Mouse (Mus musculus): Measurements from ENCODE around the gene Prom1. TPM values are rescaled to one million over a fixed set of nuclear protein-coding genes. Genes with fewer than 3 reads are reported as not detected.

The Prom1 gene
- 30.9 and 35.5 TPM in 2 replicates for polyA plus RNA-seq (2012; rRNA removed)

GRCm38 (mm10) chr5:44101231-44102110 is at the start of gene Prom1:
TSS of gene Prom1 (minus strand) at chr5:44102032.

DNA sequence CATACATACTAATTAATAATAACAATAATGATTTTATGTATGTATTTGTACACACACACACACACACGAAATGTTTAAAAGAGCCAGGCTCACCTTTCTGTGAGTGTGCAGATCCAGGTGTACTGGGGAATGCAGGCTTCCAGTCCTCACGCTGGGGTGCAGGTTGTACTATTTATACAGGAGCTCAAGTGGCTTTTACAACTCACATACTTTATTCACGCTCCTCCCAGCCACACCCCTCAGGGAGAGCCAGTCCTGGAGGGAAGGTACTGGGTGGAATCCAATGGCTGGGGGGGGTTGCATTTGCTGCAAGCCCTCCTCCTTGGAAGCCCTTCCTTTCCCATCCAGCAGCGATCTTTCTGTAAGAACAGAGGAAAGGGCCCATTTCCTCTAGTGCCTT is 120.2 kb downstream of the Prom1 start, which contains the start of gene Fgfbp1:
Gene Fgfbp1, minus strand, starts transcription at position 160 of the 400 bp plus-strand sequence.

Other genes with a start within 250 kb of the Prom1 start
- gene Cd38, start 233.5 kb downstream of the Prom1 start, polyA plus RNA-seq (2012; rRNA removed), result 2.2 and 2.6 TPM in 2 replicates
- gene Gm7879, start 188.9 kb downstream of the Prom1 start, polyA plus RNA-seq (2012; rRNA removed), result 0.45 and 0.58 TPM in 2 replicates
- gene Fgfbp1, start 120.3 kb downstream of the Prom1 start, polyA plus RNA-seq (2012; rRNA removed), result 4.0 and 8.2 TPM in 2 replicates
- gene Tapt1, start 124.6 kb upstream of the Prom1 start, polyA plus RNA-seq (2012; rRNA removed), result 42.1 and 43.1 TPM in 2 replicates

Measured in central nervous system, embryonic 14 days (tissue).